Mouse (Mus musculus): ENCODE data around the gene Lamc1.

DNA sequence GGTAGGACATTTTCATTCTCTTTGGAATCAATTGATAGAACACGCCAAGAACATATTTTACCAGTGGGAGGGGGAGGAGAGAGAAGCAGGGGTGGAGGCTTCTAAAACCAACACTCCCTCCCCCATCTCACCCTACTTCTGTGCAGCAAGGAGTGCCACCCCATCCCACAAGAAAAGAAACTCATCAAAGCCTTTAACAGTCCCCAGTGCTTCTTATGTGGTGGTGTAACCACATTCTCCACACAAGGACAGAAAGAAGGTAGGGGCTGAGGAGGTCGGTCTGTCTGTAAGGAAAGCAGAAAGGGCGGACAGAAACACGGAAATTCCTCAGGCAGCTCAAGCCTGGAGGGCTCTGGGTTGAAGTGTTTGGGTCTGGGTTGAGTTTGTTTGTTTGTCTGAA, 12.5 kb downstream of the Lamc1 start:
- no peak for TF ChIP-seq POLR2A (IDR thresholded peaks at IDR 0.05; ENCODE audit: control insufficient read depth, extremely low read depth, insufficient read depth, low read length, poor library complexity)
- no peak for TF ChIP-seq CTCF (IDR thresholded peaks at IDR 0.05; ENCODE audit: borderline replicate concordance, control insufficient read depth, extremely low read depth, insufficient read depth, low read length, poor library complexity)

All from thymus, adult 2 months (tissue).